Comparison of ENCODE assay signal across 12 mouse cellular contexts in genomic region chr13:39526469-39526868, GRCm38 (mm10).
DNase-seq lines count a peak whose midpoint lies in the region; ATAC-seq lines count a peak whose summit lies in the region.
"Had no signal": no experiment of that assay in that cellular context is flagged by ENCODE, and none has a peak within 500 bp of the region (broad histone marks: within the 10 kb centered on the region; RNA-seq: fewer than 3 reads in every experiment).

No protein-coding gene starts in this region.

- peak; percentile 25 for DNase-seq in adrenal gland, postnatal 10 days
- no peak for DNase-seq in adrenal gland, adult 18-20 months (ENCODE audit: low spot score in 2 of 2)
- DNase-seq in kidney, adult 18-20 months: peak; percentile 4
- DNase-seq in kidney, adult 11 months: no peak
- peak; percentile 10 for DNase-seq in neural tube, embryonic 11.5 days (ENCODE audit: low spot score)
- DNase-seq in limb, embryonic 10.5 days (ENCODE audit: low spot score): no peak
- DNase-seq in right cerebral cortex, adult 18-20 months: no peak
- DNase-seq: thymus, adult 18-20 months had no signal

- H3K4me2 ChIP-seq in neural tube, embryonic 11.5 days (ENCODE audit: low read depth): no peak overlapping the region
- no peak overlapping the region for H3K4me2 ChIP-seq in neural tube, embryonic 15.5 days
- H3K4me2 ChIP-seq: forebrain, embryonic 13.5 days; hindbrain, embryonic 12.5 days; midbrain, embryonic 12.5 days had no signal

- H3K4me3 ChIP-seq in neural tube, embryonic 11.5 days (ENCODE audit: low read depth, low read length): no peak overlapping the region
- H3K4me3 ChIP-seq in neural tube, embryonic 15.5 days (replicated peaks): no peak overlapping the region
- H3K4me3 ChIP-seq in limb, embryonic 10.5 days: no peak overlapping the region
- H3K4me3 ChIP-seq: forebrain, embryonic 13.5 days; hindbrain, embryonic 12.5 days; midbrain, embryonic 12.5 days had no signal

- no peak overlapping the region for H3K9ac ChIP-seq in neural tube, embryonic 11.5 days (ENCODE audit: low read length)
- H3K9ac ChIP-seq in neural tube, embryonic 15.5 days (replicated peaks): no peak overlapping the region
- H3K9ac ChIP-seq: forebrain, embryonic 13.5 days; hindbrain, embryonic 12.5 days; midbrain, embryonic 12.5 days had no signal

- 94% methylated on average over 1 of the region's 1 CpGs for WGBS in neural tube, embryonic 11.5 days
- WGBS in neural tube, embryonic 15.5 days: 96% methylated on average over 1 of the region's 1 CpGs
- 96% methylated on average over 1 of the region's 1 CpGs for WGBS in limb, embryonic 10.5 days

- peaks cover 16% of the 10 kb centered on the region for H3K27me3 ChIP-seq in neural tube, embryonic 11.5 days (ENCODE audit: control insufficient read depth, insufficient read depth, low read length)
- peaks cover 17% of the 10 kb centered on the region; the same call in 1 of the 2 replicates for H3K27me3 ChIP-seq in neural tube, embryonic 15.5 days (replicated peaks)
- no peaks in the 10 kb centered on the region for H3K27me3 ChIP-seq in limb, embryonic 10.5 days (ENCODE audit: low read depth, poor library complexity, severe bottlenecking)

- H3K36me3 ChIP-seq in neural tube, embryonic 11.5 days (ENCODE audit: control insufficient read depth, insufficient read depth, low read length): no peaks in the 10 kb centered on the region
- no peaks in the 10 kb centered on the region for H3K36me3 ChIP-seq in neural tube, embryonic 15.5 days
- no peaks in the 10 kb centered on the region for H3K36me3 ChIP-seq in limb, embryonic 10.5 days
- H3K36me3 ChIP-seq: hindbrain, embryonic 12.5 days; midbrain, embryonic 12.5 days had no signal

- H3K4me1 ChIP-seq in neural tube, embryonic 11.5 days (ENCODE audit: control insufficient read depth, insufficient read depth, low read length): peaks cover 5% of the 10 kb centered on the region
- peaks cover 12% of the 10 kb centered on the region for H3K4me1 ChIP-seq in neural tube, embryonic 15.5 days
- peaks cover 8% of the 10 kb centered on the region; the same call in 1 of the 2 replicates for H3K4me1 ChIP-seq in limb, embryonic 10.5 days
- H3K4me1 ChIP-seq: hindbrain, embryonic 12.5 days had no signal

- no peaks in the 10 kb centered on the region for H3K9me3 ChIP-seq in neural tube, embryonic 11.5 days (ENCODE audit: control insufficient read depth, low read length)
- H3K9me3 ChIP-seq in neural tube, embryonic 15.5 days (replicated peaks): no peaks in the 10 kb centered on the region
- H3K9me3 ChIP-seq in limb, embryonic 10.5 days (replicated peaks): no peaks in the 10 kb centered on the region
- H3K9me3 ChIP-seq: forebrain, embryonic 13.5 days had no signal

- no peak for ATAC-seq in neural tube, embryonic 11.5 days (ENCODE audit: insufficient read depth, low FRiP score, low TSS enrichment)
- ATAC-seq in neural tube, embryonic 15.5 days (ENCODE audit: low FRiP score): no peak
- ATAC-seq: forebrain, embryonic 13.5 days had no signal

- no peak overlapping the region for H3K27ac ChIP-seq in neural tube, embryonic 11.5 days (ENCODE audit: low read depth, low read length)
- H3K27ac ChIP-seq in neural tube, embryonic 15.5 days (replicated peaks): no peak overlapping the region
- no peak overlapping the region for H3K27ac ChIP-seq in limb, embryonic 10.5 days
- H3K27ac ChIP-seq: forebrain, embryonic 13.5 days; hindbrain, embryonic 12.5 days; midbrain, embryonic 12.5 days had no signal

Comparison
In these comparisons a context has a peak if more than half of its experiments do, and no peak if none do; other contexts are left out.
1. DNase-seq: peak in adrenal gland, postnatal 10 days (single experiment), kidney, adult 18-20 months (single experiment) and neural tube, embryonic 11.5 days (single experiment); none in adrenal gland, adult 18-20 months (0 of 2), kidney, adult 11 months (single experiment), limb, embryonic 10.5 days (single experiment) and right cerebral cortex, adult 18-20 months (single experiment).